Mouse (Mus musculus) CD4-positive naive resting alpha-beta T cell, adult 57 days (primary cell): ENCODE results near the gene Olfr1026. TPM values are rescaled to one million over a fixed set of nuclear protein-coding genes. Genes with fewer than 3 reads are reported as not detected.

Experiments
- total RNA-seq: library from RNA; stranded (reverse); gene quantifications from one replicate; pipeline ENCODE4 v1.2.4, GENCODE M21; 2023

Gene Olfr1026
- total RNA-seq: not detected

DNA sequence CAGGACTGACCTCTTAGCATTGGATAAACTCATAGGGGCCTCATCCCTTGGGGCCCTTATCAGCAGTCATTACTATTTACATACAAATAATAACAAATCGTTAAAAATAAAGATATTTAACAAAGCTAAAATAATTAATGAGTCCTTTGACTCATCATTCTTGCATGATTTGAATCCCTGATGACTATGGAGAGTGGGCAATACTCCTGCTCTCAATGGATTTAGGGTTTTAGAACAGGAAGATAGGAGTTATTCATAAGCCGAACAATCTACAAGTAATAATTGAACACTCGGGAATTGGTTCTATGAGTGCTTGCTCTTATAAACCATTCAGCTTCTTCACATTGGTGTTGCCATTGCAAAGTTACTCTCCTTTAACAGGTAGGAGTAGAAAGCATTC, at the start of gene Olfr1026:
TSS of gene Olfr1026 (plus strand) at position 301 of the 400 bp plus-strand sequence.

DNA sequence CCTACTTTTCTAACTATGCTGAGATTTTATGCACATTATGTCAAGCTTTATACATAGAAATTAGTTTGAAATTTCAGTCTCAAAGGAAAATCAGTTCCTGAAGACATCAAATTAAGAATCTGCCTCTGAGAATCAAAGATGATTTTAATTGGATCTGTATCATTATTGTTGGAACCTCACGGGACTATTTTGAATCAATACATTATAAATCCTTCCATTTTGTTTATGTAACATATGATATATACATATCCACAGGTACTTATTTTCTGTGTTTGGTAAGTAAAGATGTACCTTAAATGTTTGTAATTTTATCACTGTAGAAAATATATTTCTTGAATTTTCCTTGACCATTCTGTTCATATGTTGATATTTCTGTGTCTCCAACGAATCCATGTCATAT, 36.0 kb upstream of the Olfr1026 start, which contains the start of gene Olfr1023:
TSS of gene Olfr1023 (plus strand) at position 301 of the 400 bp plus-strand sequence.

DNA sequence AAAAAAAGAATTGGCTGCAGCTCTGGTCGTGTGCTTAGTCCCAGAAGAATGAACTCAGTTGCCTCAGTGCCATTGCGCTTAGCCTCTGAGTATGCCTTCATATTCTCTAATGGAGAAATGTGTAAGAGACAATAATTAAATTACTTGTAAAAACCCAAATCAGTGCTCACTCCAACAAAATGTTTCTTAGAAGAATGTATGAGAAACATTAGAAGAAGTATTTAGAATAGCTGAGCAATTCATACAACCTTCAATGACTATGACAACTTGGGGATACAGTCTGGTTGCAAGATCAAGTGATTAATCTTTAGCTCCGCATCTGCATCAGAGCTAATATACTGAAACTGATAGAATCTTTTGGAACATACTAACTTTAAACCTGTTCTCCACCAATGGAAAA, 16.4 kb upstream of the Olfr1026 start, which contains the start of gene Olfr1024:
TSS of gene Olfr1024 (minus strand) at position 101 of the 400 bp plus-strand sequence.

DNA sequence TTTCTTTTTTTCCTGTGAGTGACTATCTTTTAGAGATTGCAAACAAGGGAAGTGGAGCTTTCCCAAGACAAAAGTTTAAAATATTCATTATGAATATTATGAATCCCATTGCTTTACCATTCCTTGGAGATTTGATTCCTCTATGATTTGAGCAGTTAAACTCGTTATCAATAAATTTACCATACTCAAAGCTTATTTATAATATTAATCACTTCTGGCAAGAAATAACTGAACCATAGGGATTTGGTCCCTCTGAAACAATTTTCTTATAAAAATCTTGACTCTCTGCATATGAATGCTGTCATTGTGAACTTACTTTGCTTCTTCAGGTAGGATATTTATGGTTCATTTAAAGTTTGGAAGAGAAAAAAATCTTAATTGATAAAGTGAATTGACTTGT, 6.5 kb upstream of the Olfr1026 start, which contains the start of gene Olfr1025-ps1:
TSS of gene Olfr1025-ps1 (plus strand) at position 301 of the 400 bp plus-strand sequence.

DNA sequence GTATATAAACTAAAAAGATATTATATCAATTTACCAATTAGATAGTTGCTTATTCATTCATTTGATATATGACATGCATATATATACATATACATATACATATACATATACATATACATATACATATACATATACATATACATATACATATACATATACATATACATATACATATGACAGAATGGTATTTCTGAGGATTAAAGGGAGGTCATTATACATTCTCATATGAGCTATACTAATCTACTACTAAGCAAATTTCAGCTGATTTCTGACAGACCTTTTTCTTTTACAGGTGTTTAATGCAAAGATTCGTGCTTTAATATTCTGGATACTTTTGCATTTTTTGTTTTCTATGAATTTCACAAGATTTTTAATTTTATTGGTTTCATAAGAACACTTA, 28.8 kb downstream of the Olfr1026 start, which contains the start of gene Olfr1028:
TSS of gene Olfr1028 (plus strand) at position 301 of the 400 bp plus-strand sequence.

DNA sequence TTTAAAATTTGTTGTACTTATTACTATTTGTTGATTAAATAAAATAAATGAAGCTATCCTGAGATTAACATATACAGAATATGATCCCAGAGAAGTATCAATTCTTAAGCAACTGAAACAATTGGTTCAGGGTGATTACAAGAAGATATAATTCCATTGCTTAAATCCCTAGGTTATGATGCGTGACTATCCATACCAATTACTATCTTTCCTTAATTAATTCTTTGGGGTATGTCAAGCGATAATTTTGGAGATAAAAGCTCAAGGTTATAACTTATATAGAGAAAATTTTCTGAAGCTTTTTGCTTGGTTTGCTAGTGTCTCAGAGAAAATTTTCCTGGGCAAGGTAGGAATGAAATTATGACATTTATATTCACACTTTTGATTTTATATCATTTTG, 52.2 kb downstream of the Olfr1026 start, which contains the start of gene Olfr1029:
TSS of gene Olfr1029 (plus strand) at position 301 of the 400 bp plus-strand sequence.

Other genes with a start within 250 kb of the Olfr1026 start
- not detected for gene Olfr1006, start 242.8 kb upstream of the Olfr1026 start, total RNA-seq
- not detected for gene Olfr1008, start 232.1 kb upstream of the Olfr1026 start, total RNA-seq
- not detected for gene Olfr1009, start 206.1 kb upstream of the Olfr1026 start, total RNA-seq
- gene Olfr1012, start 158.8 kb upstream of the Olfr1026 start, total RNA-seq: not detected
- not detected for gene Olfr1013, start 154.5 kb upstream of the Olfr1026 start, total RNA-seq
- gene Olfr1014, start 148.8 kb upstream of the Olfr1026 start, total RNA-seq: not detected
- gene Olfr1015, start 139.5 kb upstream of the Olfr1026 start, total RNA-seq: not detected
- gene Olfr1016, start 119.0 kb upstream of the Olfr1026 start, total RNA-seq: not detected
- gene Olfr1018, start 103.1 kb upstream of the Olfr1026 start, total RNA-seq: not detected
- gene Olfr1019, start 76.1 kb upstream of the Olfr1026 start, total RNA-seq: not detected
- not detected for gene Olfr1020, start 74.5 kb upstream of the Olfr1026 start, total RNA-seq
- not detected for gene Olfr1022, start 53.0 kb upstream of the Olfr1026 start, total RNA-seq
- not detected for gene Olfr1023, start 35.9 kb upstream of the Olfr1026 start, total RNA-seq
- gene Olfr1024, start 16.5 kb upstream of the Olfr1026 start, total RNA-seq: not detected
- gene Olfr1025-ps1, start 6.4 kb upstream of the Olfr1026 start, total RNA-seq: not detected
- not detected for gene Olfr1028, start 28.9 kb downstream of the Olfr1026 start, total RNA-seq
- gene Olfr1029, start 52.3 kb downstream of the Olfr1026 start, total RNA-seq: not detected
- gene Olfr1030, start 57.7 kb downstream of the Olfr1026 start, total RNA-seq: not detected
- not detected for gene Olfr1031, start 68.7 kb downstream of the Olfr1026 start, total RNA-seq
- not detected for gene Olfr1032, start 84.0 kb downstream of the Olfr1026 start, total RNA-seq
- gene Olfr1033, start 99.1 kb downstream of the Olfr1026 start, total RNA-seq: not detected
- not detected for gene Olfr1034, start 124.3 kb downstream of the Olfr1026 start, total RNA-seq
- gene Olfr1036, start 152.4 kb downstream of the Olfr1026 start, total RNA-seq: not detected
- gene Olfr1037, start 165.8 kb downstream of the Olfr1026 start, total RNA-seq: not detected
- not detected for gene Olfr1039, start 214.4 kb downstream of the Olfr1026 start, total RNA-seq
- gene Olfr1040, start 225.2 kb downstream of the Olfr1026 start, total RNA-seq: not detected
- not detected for gene Olfr1042, start 240.3 kb downstream of the Olfr1026 start, total RNA-seq
- not detected for gene Olfr1043, start 246.0 kb downstream of the Olfr1026 start, total RNA-seq